Mouse (Mus musculus) neural tube, embryonic 10.5 days (tissue): Measurements from ENCODE around the gene Ceacam15.

ENCODE experiments used
- DNase-seq: peaks from one replicate; pipeline ENCODE4 v3.0.0-alpha.2; 2017; ENCODE audit warnings: low spot score; ENCODE audit errors: extremely low spot score

Gene Ceacam15

DNA sequence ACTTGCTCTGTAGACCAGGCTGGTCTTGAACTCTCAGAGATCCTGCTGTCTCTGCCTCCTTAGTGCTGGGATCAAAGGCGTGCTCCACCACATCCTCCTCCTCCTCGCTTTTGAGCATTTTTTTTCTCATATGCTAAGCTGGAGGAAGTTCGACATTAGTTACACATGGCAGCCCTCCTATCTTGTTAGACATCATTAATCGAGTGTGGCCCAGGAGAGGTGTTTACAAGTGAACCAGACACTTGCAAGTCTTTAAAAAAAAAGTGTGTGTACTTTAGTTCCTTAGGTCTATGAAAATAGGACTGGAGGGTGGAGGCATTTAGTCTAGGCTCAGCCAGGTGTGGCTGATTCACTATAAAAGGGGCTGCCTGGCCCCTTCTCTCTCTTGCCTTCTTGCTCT, 44.5 kb downstream of the Ceacam15 start:
- no peak for DNase-seq

DNA sequence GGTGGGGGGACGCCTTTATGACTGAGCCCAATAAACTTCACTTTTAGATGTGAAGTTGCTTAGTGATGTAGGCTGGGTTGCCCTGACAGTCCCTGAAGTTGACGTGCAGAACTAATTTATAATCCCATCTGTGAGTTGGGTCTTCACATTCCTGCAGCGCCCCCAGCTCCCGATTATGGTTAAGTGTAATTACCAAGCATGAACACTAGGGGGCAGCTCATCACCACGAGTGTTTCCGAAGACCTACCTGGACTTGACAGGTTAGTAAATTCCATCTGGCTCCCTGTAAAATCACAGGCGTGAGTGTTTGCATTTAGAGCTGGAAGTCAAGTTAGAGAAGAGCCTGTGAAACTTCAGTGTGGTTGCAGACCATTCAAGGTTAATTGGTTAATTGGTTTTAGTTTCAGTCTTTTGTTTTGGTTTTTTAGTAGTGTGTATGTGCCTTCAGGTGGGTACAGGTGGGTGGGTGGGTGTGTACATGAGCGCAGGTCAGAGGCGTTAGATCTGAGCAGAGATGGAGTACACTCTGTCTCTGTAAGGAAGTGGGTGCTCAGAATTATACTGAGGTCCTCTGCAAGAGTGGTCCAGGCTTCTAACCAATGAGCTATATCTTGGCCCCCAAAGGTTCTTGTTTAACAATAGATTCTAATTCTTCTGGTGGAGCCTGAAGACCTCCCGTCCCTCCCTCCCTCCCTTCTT, 45.8 kb downstream of the Ceacam15 start:
- DNase-seq: peak; percentile 56

DNA sequence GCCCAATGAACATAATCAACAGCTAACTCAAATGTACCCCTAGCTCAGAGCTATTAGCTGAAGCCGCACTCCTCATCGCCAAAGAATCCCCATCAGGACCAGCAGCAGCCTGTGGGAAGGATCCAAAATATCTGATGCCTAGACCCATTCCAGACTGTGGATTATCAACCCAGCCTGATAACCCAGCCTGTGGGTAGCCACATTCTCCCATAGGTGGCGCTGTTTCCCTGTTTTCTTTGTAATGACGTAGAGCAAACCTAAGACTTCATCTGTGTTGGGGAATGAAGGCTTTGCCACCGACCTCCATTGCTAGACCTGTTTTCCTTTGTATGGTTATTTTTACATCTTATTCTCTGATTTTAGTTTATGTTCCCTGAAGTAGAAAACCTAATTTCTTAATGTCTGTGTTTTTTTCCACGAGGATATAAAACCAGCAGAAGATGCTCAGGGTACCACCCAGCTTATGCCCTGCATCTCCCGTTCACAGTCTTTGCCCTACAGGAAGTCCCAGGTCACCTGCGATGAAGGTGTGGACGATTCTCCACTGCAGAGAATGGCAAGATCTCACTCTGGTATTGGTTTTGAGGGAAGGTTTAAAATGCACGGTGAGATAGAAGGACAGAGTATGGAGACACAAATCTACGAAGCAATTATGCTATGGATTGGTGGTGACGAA, 47.3 kb downstream of the Ceacam15 start:
- peak; percentile 72 for DNase-seq

DNA sequence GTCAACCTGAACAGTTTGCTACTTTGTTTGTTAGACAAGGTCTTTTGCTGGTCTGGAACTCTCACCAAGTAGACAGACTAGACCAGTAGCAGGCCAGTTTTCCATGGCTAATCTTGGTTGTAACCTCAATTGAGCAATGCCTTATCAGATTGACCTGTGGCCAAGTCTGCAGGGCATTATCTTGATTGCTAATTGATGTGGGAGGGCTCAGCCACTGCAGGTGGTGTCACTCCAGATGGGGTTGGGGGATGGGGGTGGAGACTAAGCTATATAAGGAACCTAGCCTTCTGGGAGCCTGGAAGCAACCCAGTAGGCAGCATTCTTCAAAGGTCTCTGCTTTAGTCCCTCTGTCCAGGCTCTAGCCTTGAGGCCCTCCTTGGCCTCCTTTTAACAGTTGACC, 51.8 kb downstream of the Ceacam15 start:
- DNase-seq: no peak

DNA sequence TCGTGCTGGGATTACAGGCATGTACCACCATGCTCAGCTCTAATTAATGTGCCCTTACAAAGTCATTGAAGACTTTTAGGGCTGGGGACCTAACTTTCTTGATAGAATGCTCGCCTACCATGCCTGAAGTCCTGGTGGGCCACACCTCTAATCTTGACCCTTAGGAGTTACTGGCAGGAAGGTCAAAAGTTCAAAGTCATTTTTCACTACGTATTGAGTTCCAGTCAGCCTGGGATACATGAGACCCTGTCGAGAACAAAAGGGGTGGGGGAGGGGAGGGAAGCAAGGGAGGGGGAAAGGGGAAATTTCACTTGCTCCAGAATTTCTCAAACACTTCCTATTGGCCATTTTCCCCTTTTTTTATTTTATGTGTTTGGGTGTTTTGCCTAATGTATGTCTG, 52.4 kb downstream of the Ceacam15 start:
- no peak for DNase-seq
